Mouse (Mus musculus) c-Kit-positive CD71-negative TER-119-negative erythroid progenitor cells, embryonic 14.5 days (primary cell): ENCODE measurements around the gene Gsta4.
"Not testable (repeated sequence)": the region's sequence is repeated elsewhere in the genome, so short reads cannot be mapped to it uniquely, and the experiment has no call there.

ENCODE experiments used
- DNase-seq: peaks from one replicate; pipeline ENCODE4 v3.0.0-alpha.2; 2013; ENCODE audit warnings: low read depth

Gsta4 gene

GRCm38 (mm10) chr9:78233121-78233695, 50.6 kb downstream of the Gsta4 start:
- not testable (repeated sequence) for DNase-seq

DNA sequence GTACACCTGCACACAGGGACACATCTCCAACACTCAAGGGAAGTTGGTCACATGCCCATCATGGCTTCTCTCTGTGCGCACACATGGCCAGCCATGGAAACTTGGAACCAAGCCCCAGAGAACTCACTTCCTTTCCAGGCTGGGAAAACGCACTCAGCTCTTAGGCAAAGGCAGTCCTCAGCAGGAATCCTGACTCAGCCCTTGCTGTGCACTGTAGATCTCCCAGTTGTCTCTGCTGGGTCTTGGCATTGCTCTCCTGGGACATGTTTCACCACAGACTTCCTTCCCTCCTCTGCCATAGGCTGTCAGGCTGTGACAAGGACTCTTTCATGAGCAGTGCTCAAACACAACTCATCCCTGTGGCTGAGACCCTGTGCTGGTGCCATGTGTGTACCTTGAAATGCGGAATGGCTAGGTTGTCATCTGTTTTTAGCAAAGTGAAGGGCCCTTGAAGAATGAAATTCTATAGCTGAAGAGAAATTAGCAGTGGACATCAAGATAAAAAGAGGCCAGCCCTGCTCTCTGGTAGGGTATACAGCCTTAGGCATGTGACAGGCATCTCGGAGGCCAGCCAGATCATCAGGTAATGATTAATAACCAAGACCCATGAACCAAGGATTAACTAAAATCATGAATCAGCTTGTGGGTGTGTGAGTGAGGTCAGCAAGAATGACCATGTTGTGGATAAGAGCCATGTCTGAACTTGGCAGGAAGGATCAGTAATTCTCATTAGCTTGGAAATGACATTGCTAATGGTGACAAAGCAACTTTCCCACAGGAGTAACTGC, 73.3 kb downstream of the Gsta4 start:
- DNase-seq, result not testable (repeated sequence)

- not testable (repeated sequence) for DNase-seq
These were observed 74.3 kb downstream of the Gsta4 start, which contains the start of gene Gm3776 for GRCm38 (mm10) chr9:78256914-78257313. Gene Gm3776 (plus strand): TSS chr9:78257129.
